Mouse (Mus musculus): ENCODE results near the gene Vmn1r31.

Vmn1r31 gene

GRCm38 (mm10) chr6:58475230-58475629 lies at the start of gene Vmn1r31:
TSS of gene Vmn1r31 (minus strand) at chr6:58475330.
- DNase-seq, result no peak

GRCm38 (mm10) chr6:58443285-58443684 lies 31.8 kb downstream of the Vmn1r31 start, which contains the start of gene Vmn1r30:
TSS of gene Vmn1r30 (minus strand) at chr6:58443385.
- DNase-seq, result no peak

Data from lung, postnatal 14 days (tissue).